Mouse (Mus musculus) left cerebral cortex, postnatal 25 days (tissue): ENCODE measurements around the gene Gm13889. TPM values are rescaled to one million over a fixed set of nuclear protein-coding genes. Genes with fewer than 3 reads are reported as not detected.

Source experiments
- DNase-seq, 2 experiments: peaks; one replicate each; pipeline ENCODE4 v3.0.0; 2022; ENCODE audit warnings: low spot score in 2 of 2, mixed read lengths in 1 of 2
- intact Hi-C: fragments of 180-260 bp; cut with DNase I; formaldehyde crosslinking; loops from one replicate; pipeline ENCODE4 v1.15.1; 2025
- total RNA-seq, 2 experiments: library from RNA; stranded (reverse); gene quantifications; 2 replicates each; pipeline ENCODE4 v1.2.3; 2021

Gm13889 gene
- total RNA-seq, 2 experiments from 2014 or later = 46.6 to 48.8 TPM

- no peak for DNase-seq
- intact Hi-C loops = no loop called here
These were observed 4.7 kb upstream of the Gm13889 start for GRCm38 (mm10) chr2:93961716-93962115.

- no peak for DNase-seq
- intact Hi-C loops = no loop called here
These were observed 2.3 kb upstream of the Gm13889 start for GRCm38 (mm10) chr2:93959346-93959745.

GRCm38 (mm10) chr2:93958216-93958615 lies 1.2 kb upstream of the Gm13889 start:
- intact Hi-C loops = no loop called here
- peak in 1 of 2 experiments; percentile 61 for DNase-seq

GRCm38 (mm10) chr2:93957785-93958175 lies 779 bp upstream of the Gm13889 start:
- DNase-seq = no peak
- intact Hi-C loops = loop anchor here (2.0 kb wide), 2 partner anchors 37 to 87 kb away; no protein-coding TSS in a partner anchor

- intact Hi-C loops = loop anchor here (2.0 kb wide), 2 partner anchors 38 to 86 kb away; no protein-coding TSS in a partner anchor
- peak; percentile 71 to 73 for DNase-seq
These were observed 635 bp downstream of the Gm13889 start for GRCm38 (mm10) chr2:93956331-93956801.

GRCm38 (mm10) chr2:93955886-93956285 lies 1.1 kb downstream of the Gm13889 start:
- no peak for DNase-seq
- intact Hi-C loops = loop anchor here (2.0 kb wide), 3 partner anchors 39 to 85 kb away; no protein-coding TSS in a partner anchor

GRCm38 (mm10) chr2:93954781-93955578 lies 2.0 kb downstream of the Gm13889 start:
- DNase-seq = peak; percentile 48 to 55
- intact Hi-C loops = loop anchor here (2.0 kb wide), 1 partner anchor 52 kb away; no protein-coding TSS in a partner anchor

- intact Hi-C loops = loop anchor here (2.0 kb wide), 1 partner anchor 51 kb away; no protein-coding TSS in a partner anchor
- DNase-seq = peak in 1 of 2 experiments; percentile 27
These were observed 3.3 kb downstream of the Gm13889 start for GRCm38 (mm10) chr2:93953726-93954125.

GRCm38 (mm10) chr2:93946976-93947375 lies 10.0 kb downstream of the Gm13889 start:
- intact Hi-C loops = no loop called here
- no peak for DNase-seq

- DNase-seq = no peak
- intact Hi-C loops = loop anchor here (5.0 kb wide), 1 partner anchor 53 kb away; no protein-coding TSS in a partner anchor
These were observed 12.1 kb downstream of the Gm13889 start for GRCm38 (mm10) chr2:93944855-93945254.

GRCm38 (mm10) chr2:93944099-93944498 lies 12.9 kb downstream of the Gm13889 start:
- no peak for DNase-seq
- intact Hi-C loops = loop anchor here (5.0 kb wide), 1 partner anchor 52 kb away; no protein-coding TSS in a partner anchor

- peak in 1 of 2 experiments; percentile 29 for DNase-seq
- intact Hi-C loops = loop anchor here (5.0 kb wide), 1 partner anchor 49 kb away; no protein-coding TSS in a partner anchor
These were observed 15.3 kb downstream of the Gm13889 start for GRCm38 (mm10) chr2:93941670-93942069.

GRCm38 (mm10) chr2:93938534-93938933 lies 18.5 kb downstream of the Gm13889 start:
- intact Hi-C loops = no loop called here
- peak in 1 of 2 experiments; percentile 25 for DNase-seq

- intact Hi-C loops = no loop called here
- no peak for DNase-seq
These were observed 28.1 kb downstream of the Gm13889 start for GRCm38 (mm10) chr2:93928866-93929265.

- intact Hi-C loops = no loop called here
- DNase-seq = peak; percentile 30 to 63
These were observed 29.1 kb downstream of the Gm13889 start for GRCm38 (mm10) chr2:93927701-93928437.

GRCm38 (mm10) chr2:93926141-93926540 lies 30.9 kb downstream of the Gm13889 start:
- no peak for DNase-seq
- intact Hi-C loops = no loop called here

GRCm38 (mm10) chr2:93919093-93919492 lies 37.9 kb downstream of the Gm13889 start:
- DNase-seq = no peak

GRCm38 (mm10) chr2:93913552-93913951 lies 43.4 kb downstream of the Gm13889 start:
- intact Hi-C loops = no loop called here
- DNase-seq = no peak

More at GRCm38 (mm10) chr2:93919093-93919492, 37.9 kb downstream of the Gm13889 start:
- intact Hi-C loops = no loop called here

GRCm38 (mm10) chr2:93911942-93912341 lies 45.1 kb downstream of the Gm13889 start:
- peak; percentile 21 to 59 for DNase-seq
- intact Hi-C loops = no loop called here

- intact Hi-C loops = no loop called here
- no peak for DNase-seq
These were observed 47.3 kb downstream of the Gm13889 start for GRCm38 (mm10) chr2:93909716-93910115.
